Mouse (Mus musculus) left cerebral cortex, postnatal 14 days (tissue): ENCODE measurements at regions not wholly inside any gene's neighbourhood (a gene's known extent, or its start where the extent isn't known, plus 50 kb on each side); places are given as distances from the start of the nearest gene placed in this dataset.

Source experiments
- DNase-seq, 2 experiments: peaks; one replicate each; pipeline ENCODE4 v3.0.0; 2021 to 2022; ENCODE audit warnings: low spot score in 2 of 2, mixed read lengths in 1 of 2
- intact Hi-C: fragments of 180-260 bp; cut with DNase I; formaldehyde crosslinking; loops from one replicate; pipeline ENCODE4 v1.15.1; 2025

DNA sequence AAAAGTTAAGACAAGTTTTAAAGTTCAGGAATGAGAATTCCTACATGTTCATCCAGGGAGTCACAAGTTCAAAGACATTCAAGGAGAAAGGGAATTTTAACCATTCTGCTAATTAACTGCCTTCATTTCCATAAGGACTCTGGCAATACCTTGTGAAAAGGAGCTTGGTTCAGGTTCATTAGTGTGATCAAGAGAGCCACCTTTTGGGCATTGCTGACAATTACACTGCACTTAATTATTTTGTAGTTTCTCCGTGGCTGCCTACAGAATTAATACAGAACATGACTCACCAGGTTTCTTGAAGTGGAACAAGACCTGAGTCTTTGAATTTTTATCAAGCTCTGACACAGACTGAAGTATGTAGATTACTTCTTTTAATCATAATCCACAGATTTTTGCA is 52.4 kb upstream of the Ankef1 start:
- intact Hi-C loops: loop anchor here (2.0 kb wide), 1 partner anchor 300 kb away; no protein-coding TSS in a partner anchor
- DNase-seq: peak; percentile 30 to 45
